Mouse (Mus musculus): ENCODE measurements around the gene Osbpl9.

- TF ChIP-seq FLI1 (IDR thresholded peaks at IDR 0.05; ENCODE audit: low read length) (no peak), GATA1 (IDR thresholded peaks at IDR 0.05; ENCODE audit: borderline replicate concordance, low read length) (no peak)
Measured at GRCm38 (mm10) chr4:109091241-109091777, 110.8 kb downstream of the Osbpl9 start.

All from megakaryocyte, embryonic 14.5 days (primary cell).